Mouse (Mus musculus): ENCODE measurements around the gene Lrrc46.

Lrrc46 gene

GRCm38 (mm10) chr11:97021121-97021765 lies 20.0 kb downstream of the Lrrc46 start:
- in situ Hi-C loops (cut with MboI; ENCODE audit: unreplicated experiment in 2 of 2): loop anchor here (5.0 kb wide), 2 partner anchors 34 to 39 kb away; partner anchors contain the start of gene Sp2 (in 1 of the 2)

- in situ Hi-C loops (cut with MboI; ENCODE audit: unreplicated experiment in 2 of 2): no loop called here
Measured at GRCm38 (mm10) chr11:97019345-97019708, 21.9 kb downstream of the Lrrc46 start.

- in situ Hi-C loops (cut with MboI; ENCODE audit: unreplicated experiment in 2 of 2): no loop called here
Measured at GRCm38 (mm10) chr11:97018583-97019344, 22.4 kb downstream of the Lrrc46 start.

- in situ Hi-C loops (cut with MboI; ENCODE audit: unreplicated experiment in 2 of 2): no loop called here
Measured at GRCm38 (mm10) chr11:97017696-97018582, 23.3 kb downstream of the Lrrc46 start.

- in situ Hi-C loops (cut with MboI; ENCODE audit: unreplicated experiment in 2 of 2): no loop called here
Measured at GRCm38 (mm10) chr11:97013121-97013670, 28.0 kb downstream of the Lrrc46 start, which contains the start of gene Sp6. Gene Sp6 (plus strand): TSS chr11:97013394.

GRCm38 (mm10) chr11:97009198-97009790 lies 31.9 kb downstream of the Lrrc46 start:
- in situ Hi-C loops (cut with MboI; ENCODE audit: unreplicated experiment in 2 of 2): no loop called here

GRCm38 (mm10) chr11:97007093-97007794 lies 34.0 kb downstream of the Lrrc46 start:
- in situ Hi-C loops (cut with MboI; ENCODE audit: unreplicated experiment in 2 of 2): no loop called here

- in situ Hi-C loops (cut with MboI; ENCODE audit: unreplicated experiment in 2 of 2): no loop called here
Measured at GRCm38 (mm10) chr11:97003170-97003569, 38.0 kb downstream of the Lrrc46 start.

GRCm38 (mm10) chr11:96997380-96997956 lies 43.7 kb downstream of the Lrrc46 start:
- in situ Hi-C loops (cut with MboI; ENCODE audit: unreplicated experiment in 2 of 2): no loop called here

- in situ Hi-C loops (cut with MboI; ENCODE audit: unreplicated experiment in 2 of 2): no loop called here
Measured at GRCm38 (mm10) chr11:96996773-96997379, 44.3 kb downstream of the Lrrc46 start.

- in situ Hi-C loops (cut with MboI; ENCODE audit: unreplicated experiment in 2 of 2): no loop called here
Measured at GRCm38 (mm10) chr11:96995836-96996772, 45.1 kb downstream of the Lrrc46 start.

- in situ Hi-C loops (cut with MboI; ENCODE audit: unreplicated experiment in 2 of 2): no loop called here
Measured at GRCm38 (mm10) chr11:96995031-96995430, 46.2 kb downstream of the Lrrc46 start.

- in situ Hi-C loops (cut with MboI; ENCODE audit: unreplicated experiment in 2 of 2): no loop called here
Measured at GRCm38 (mm10) chr11:96992722-96993311, 48.4 kb downstream of the Lrrc46 start.

- in situ Hi-C loops (cut with MboI; ENCODE audit: unreplicated experiment in 2 of 2): no loop called here
Measured at GRCm38 (mm10) chr11:96991501-96991900, 49.7 kb downstream of the Lrrc46 start.

GRCm38 (mm10) chr11:96987873-96988655 lies 53.1 kb downstream of the Lrrc46 start:
- in situ Hi-C loops (cut with MboI; ENCODE audit: unreplicated experiment in 2 of 2): loop anchor here in 1 of 2 experiments (5.0 kb wide), 1 partner anchor 34 kb away; no protein-coding TSS in a partner anchor

GRCm38 (mm10) chr11:96986463-96986862 lies 54.7 kb downstream of the Lrrc46 start:
- in situ Hi-C loops (cut with MboI; ENCODE audit: unreplicated experiment in 2 of 2): loop anchor here in 1 of 2 experiments (5.0 kb wide), 1 partner anchor 36 kb away; no protein-coding TSS in a partner anchor
